Mouse (Mus musculus) midbrain, embryonic 14.5 days (tissue): ENCODE results near the gene Hdac4. TPM values are rescaled to one million over a fixed set of nuclear protein-coding genes. Genes with fewer than 3 reads are reported as not detected.
A peak's percentile ranks its signal among the peaks of the same experiment; 100 is the strongest.

Experiments
- ATAC-seq: fragments of 200-750 bp; cut with Nextera tagmentation; 2 replicates; pipeline ENCODE4 v1.8.0; 2017; ENCODE audit warnings: moderate number of reproducible peaks, moderate library complexity; ENCODE audit not compliant: low FRiP score, low TSS enrichment
- DNase-seq: peaks from one replicate; pipeline ENCODE4 v3.0.0-alpha.2; 2015
- H3K27ac ChIP-seq: fragments of 300-500 bp; sonication (generic); replicated peaks from 2 replicates; pipeline ENCODE4 v1.5.1; 2014; ENCODE audit warnings: mild to moderate bottlenecking, low read depth, low read length, moderate library complexity
- H3K27me3 ChIP-seq: fragments of 300-500 bp; sonication (generic); 2 replicates; pipeline ENCODE4 v1.6.1; 2014; ENCODE audit warnings: low read length, control low read depth, mixed read lengths; ENCODE audit not compliant: control insufficient read depth, insufficient read depth
- H3K36me3 ChIP-seq: fragments of 300-500 bp; sonication (generic); 2 replicates; pipeline ENCODE4 v1.6.1; 2014; ENCODE audit warnings: low read length, control low read depth; ENCODE audit not compliant: control insufficient read depth, insufficient read depth
- H3K4me1 ChIP-seq: fragments of 300-500 bp; sonication (generic); 2 replicates; pipeline ENCODE4 v1.6.1; 2014; ENCODE audit warnings: mild to moderate bottlenecking, antibody characterized with exemption, low read length, control low read depth; ENCODE audit not compliant: control insufficient read depth, insufficient read depth
- H3K4me2 ChIP-seq: fragments of 300-500 bp; sonication (generic); 2 replicates; pipeline ENCODE4 v1.6.1; 2014; ENCODE audit warnings: mild to moderate bottlenecking, low read length, moderate library complexity
- H3K4me3 ChIP-seq: fragments of 300-500 bp; sonication (generic); replicated peaks from 2 replicates; pipeline ENCODE4 v1.5.1; 2014; ENCODE audit warnings: low read depth, low read length
- H3K9ac ChIP-seq: fragments of 300-500 bp; sonication (generic); replicated peaks from 2 replicates; pipeline ENCODE4 v1.6.1; 2014; ENCODE audit warnings: mild to moderate bottlenecking, low read length, moderate library complexity
- H3K9me3 ChIP-seq: fragments of 300-500 bp; sonication (generic); 2 replicates; pipeline ENCODE4 v1.6.1; 2016; ENCODE audit warnings: low read length, control low read depth, mixed read lengths; ENCODE audit not compliant: control insufficient read depth
- WGBS: fragments of 180-500 bp; shearing (Covaris S2); extraction: QIAGEN DNeasy Blood & Tissue Kit; methylation state at CpG from one replicate; pipeline ENCODE4 v1.1.7; 2014; 5-methylcytosine and 5-hydroxymethylcytosine counted together
- polyA plus RNA-seq: library from polyadenylated mRNA; unstranded; fragments of >200 nt; fragmentation: Nextera tagmentation; extraction: Ambion mirVana; gene quantifications from 2 replicates; pipeline ENCODE4 v1.2.1, GENCODE M21; 2014

The Hdac4 gene
- polyA plus RNA-seq, 1 experiment from 2014 or later, result 27.0 TPM

DNA sequence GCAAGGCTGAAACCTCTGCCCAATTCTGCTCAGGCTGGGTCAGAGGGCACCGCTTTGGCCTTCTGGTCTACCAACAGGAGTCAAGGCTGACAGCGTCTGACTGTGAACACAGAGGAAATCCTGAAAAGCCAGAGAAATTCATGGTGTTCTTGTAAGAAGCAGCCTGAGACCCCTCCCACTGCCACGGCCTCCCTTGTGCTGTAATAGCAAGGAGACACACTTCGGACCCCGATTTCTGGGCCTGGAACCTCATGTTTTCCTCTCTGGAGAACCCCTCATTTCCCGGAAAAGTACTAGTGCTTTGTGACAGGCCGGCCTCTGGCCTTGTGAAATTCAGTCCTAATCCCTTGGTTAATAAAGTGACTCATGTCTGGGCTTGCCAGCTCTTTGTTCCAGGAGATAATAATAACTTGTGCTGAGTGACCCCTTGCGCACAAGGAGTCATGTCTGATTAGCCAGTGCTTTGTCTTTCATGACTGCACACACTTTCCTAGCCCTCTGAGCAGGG lies 19.7 kb upstream of the Hdac4 start:
- H3K27me3 ChIP-seq, result no peaks in the 10 kb centered on the region; the same call in 1 of the 2 replicates
- no peak overlapping the region for H3K9ac ChIP-seq
- no peak overlapping the region for H3K4me3 ChIP-seq
- H3K9me3 ChIP-seq, result peaks cover 2% of the 10 kb centered on the region; the same call in 1 of the 2 replicates
- no peak overlapping the region for H3K4me2 ChIP-seq
- WGBS, result 83% methylated on average over 8 of the region's 8 CpGs
- ATAC-seq (no peak), DNase-seq (no peak)
- peak overlapping the region; percentile 26; the same call in 1 of the 2 replicates for H3K27ac ChIP-seq
- peaks cover 17% of the 10 kb centered on the region for H3K4me1 ChIP-seq
- H3K36me3 ChIP-seq, result no peaks in the 10 kb centered on the region

DNA sequence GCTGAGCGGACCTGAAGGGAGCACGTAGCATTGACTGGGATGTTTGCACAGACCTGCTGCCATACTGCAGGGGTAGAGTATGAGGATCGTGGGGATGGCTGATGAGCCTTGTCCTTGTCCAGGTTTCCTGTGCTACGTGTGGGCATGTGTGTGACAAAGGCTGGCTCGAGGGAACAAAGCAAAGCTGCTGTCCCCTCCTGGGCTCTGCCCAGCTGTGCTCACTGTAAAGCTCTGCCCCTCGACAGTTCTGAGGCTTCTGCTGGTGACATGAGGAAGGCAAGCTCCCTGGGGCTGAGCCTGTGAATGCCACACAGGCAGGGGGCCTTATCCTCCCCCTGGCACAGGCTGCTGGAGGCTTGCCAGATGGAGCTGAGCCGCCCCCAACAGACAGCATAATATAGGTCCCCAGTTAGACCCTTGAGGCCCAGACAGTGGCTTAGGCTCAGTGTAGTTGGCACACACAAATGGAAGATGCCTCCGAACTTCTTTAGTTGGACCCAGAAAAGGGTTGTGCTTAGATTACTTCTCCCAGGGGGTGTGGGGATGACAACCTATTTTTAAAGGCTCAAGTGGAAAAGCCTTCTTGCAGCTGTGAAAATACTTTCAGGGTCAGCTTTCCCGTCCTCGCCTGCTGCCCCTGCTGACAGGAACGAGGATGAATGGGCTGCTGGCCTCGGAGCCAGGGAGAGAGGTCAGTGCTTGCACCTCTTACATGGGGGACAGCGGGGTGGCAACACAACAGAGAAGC lies 16.7 kb upstream of the Hdac4 start:
- H3K4me1 ChIP-seq, result peaks cover 23% of the 10 kb centered on the region
- no peaks in the 10 kb centered on the region for H3K36me3 ChIP-seq
- 28% methylated on average over 13 of the region's 13 CpGs for WGBS
- DNase-seq (peak; percentile 68), ATAC-seq (peak; percentile 58; the same call in 1 of the 2 replicates)
- H3K9me3 ChIP-seq, result peaks cover 2% of the 10 kb centered on the region; the same call in 1 of the 2 replicates
- no peak overlapping the region for H3K4me3 ChIP-seq
- H3K27me3 ChIP-seq, result no peaks in the 10 kb centered on the region; the same call in 1 of the 2 replicates
- H3K4me2 ChIP-seq, result no peak overlapping the region
- H3K27ac ChIP-seq, result peak overlapping the region; percentile 45
- H3K9ac ChIP-seq, result no peak overlapping the region

DNA sequence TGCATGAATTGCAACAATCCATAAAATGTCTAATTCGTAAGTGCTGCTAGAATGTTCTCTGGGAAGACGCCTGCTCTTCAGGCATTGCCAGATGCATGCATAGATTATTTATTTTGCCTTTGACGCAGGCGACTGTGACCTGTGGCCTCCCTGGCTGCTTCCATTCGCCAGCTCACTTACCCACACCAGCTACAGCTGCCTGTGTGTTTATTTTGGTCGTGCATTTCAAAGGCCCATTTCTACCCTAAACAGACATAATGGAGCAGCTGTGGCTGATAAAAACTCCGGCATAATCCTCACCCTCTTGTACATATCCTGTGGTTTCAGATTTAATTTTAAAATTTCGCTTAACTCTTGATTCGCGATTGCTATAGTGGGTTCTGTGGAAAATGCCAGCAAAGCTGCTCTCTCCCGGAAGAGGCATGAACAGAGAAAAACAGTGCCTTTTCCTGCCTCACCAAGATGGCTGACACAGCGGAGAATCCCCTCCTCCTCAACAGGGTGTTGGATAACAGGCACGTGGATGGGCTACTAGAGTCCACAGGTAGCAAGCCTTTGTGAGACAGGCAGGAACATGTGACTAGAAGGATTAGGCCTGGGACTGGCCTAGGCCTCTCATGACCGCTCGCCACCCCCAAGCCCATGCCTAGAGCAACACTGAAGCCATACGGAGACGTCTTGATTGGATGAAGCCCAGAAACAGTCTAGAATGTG lies 7.3 kb upstream of the Hdac4 start:
- no peaks in the 10 kb centered on the region for H3K27me3 ChIP-seq
- H3K4me3 ChIP-seq, result no peak overlapping the region
- no peak overlapping the region for H3K4me2 ChIP-seq
- H3K27ac ChIP-seq, result no peak overlapping the region
- no peaks in the 10 kb centered on the region for H3K9me3 ChIP-seq
- no peaks in the 10 kb centered on the region for H3K4me1 ChIP-seq
- H3K36me3 ChIP-seq, result no peaks in the 10 kb centered on the region
- ATAC-seq, result no peak
- H3K9ac ChIP-seq, result no peak overlapping the region
- DNase-seq, result no peak
- 84% methylated on average over 17 of the region's 17 CpGs for WGBS

DNA sequence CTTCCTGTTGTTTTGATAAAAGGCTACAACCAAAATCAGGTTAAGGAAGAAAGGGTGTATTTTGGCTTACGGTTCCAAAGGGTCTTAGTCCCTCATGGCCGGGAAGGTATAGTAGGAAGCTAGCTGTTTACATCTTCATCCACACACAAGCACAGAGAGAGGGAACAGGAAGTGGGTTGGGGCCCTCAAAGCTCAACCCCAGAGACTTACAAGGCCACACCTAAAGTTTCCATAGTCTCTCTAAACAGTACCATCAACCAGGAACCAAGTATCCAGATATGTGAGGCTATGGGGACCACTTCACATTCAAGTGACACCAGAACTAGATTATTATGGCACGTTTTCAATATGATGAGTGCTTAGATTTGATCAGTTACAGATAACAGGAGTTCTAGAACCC lies 5.0 kb downstream of the Hdac4 start:
- Histone ChIP-seq H3K9ac (no peak overlapping the region), H3K4me2 (no peak overlapping the region), H3K27me3 (no peaks in the 10 kb centered on the region), H3K4me3 (no peak overlapping the region), H3K9me3 (no peaks in the 10 kb centered on the region), H3K36me3 (no peaks in the 10 kb centered on the region), H3K4me1 (no peaks in the 10 kb centered on the region), H3K27ac (no peak overlapping the region)
- 84% methylated on average over 3 of the region's 3 CpGs for WGBS
- ATAC-seq (no peak), DNase-seq (no peak)

DNA sequence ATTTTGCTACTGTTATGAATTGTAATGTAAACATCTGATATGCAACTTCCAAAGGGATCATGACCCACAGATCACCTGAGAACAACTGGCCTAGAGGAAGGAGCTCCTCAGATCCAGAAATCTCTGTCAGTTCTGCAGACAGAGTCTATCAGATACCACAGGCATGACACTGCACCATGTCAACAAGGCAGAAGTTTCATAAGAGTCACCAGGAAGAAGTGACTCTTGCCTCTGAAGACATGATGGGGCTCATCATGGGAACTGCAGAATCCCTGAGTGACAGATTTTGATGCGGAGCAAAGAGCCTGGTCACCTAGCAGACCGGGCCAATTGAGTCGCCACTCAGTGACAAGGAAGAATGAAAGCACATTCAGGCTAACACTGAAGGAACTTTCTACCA lies 8.4 kb downstream of the Hdac4 start:
- Histone ChIP-seq H3K9me3 (no peaks in the 10 kb centered on the region), H3K27ac (no peak overlapping the region), H3K36me3 (no peaks in the 10 kb centered on the region), H3K27me3 (no peaks in the 10 kb centered on the region), H3K9ac (no peak overlapping the region), H3K4me1 (no peaks in the 10 kb centered on the region), H3K4me2 (no peak overlapping the region), H3K4me3 (no peak overlapping the region)
- WGBS, result 95% methylated on average over 3 of the region's 3 CpGs
- ATAC-seq (no peak), DNase-seq (no peak)

DNA sequence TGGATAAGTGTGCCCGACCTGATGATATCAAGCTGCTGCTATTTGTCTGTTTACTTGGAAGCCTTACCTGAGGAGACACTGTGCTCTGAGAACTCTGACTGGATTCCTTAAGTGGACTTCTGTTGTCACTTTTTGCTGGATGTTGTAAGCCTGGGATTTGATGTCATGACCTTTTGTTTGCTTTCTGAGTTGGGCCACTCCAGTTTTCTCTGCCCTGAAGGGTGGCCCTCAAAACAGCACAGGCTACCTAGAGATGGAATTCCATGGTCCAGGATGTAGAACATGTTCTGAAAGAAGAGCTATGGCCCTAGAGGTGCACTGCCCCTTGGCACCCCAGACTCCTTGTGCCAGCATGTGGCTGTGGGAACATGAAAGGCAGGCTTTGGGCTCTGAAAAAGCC lies 10.9 kb downstream of the Hdac4 start:
- Histone ChIP-seq H3K27ac (no peak overlapping the region), H3K4me3 (no peak overlapping the region), H3K4me2 (no peak overlapping the region), H3K9ac (no peak overlapping the region), H3K27me3 (no peaks in the 10 kb centered on the region), H3K36me3 (no peaks in the 10 kb centered on the region), H3K4me1 (0 out of 2 replicates have a peak, but pooled peaks cover 3% of the 10 kb centered on the region), H3K9me3 (no peaks in the 10 kb centered on the region)
- WGBS, result 87% methylated on average over 1 of the region's 1 CpGs
- ATAC-seq (no peak), DNase-seq (no peak)

DNA sequence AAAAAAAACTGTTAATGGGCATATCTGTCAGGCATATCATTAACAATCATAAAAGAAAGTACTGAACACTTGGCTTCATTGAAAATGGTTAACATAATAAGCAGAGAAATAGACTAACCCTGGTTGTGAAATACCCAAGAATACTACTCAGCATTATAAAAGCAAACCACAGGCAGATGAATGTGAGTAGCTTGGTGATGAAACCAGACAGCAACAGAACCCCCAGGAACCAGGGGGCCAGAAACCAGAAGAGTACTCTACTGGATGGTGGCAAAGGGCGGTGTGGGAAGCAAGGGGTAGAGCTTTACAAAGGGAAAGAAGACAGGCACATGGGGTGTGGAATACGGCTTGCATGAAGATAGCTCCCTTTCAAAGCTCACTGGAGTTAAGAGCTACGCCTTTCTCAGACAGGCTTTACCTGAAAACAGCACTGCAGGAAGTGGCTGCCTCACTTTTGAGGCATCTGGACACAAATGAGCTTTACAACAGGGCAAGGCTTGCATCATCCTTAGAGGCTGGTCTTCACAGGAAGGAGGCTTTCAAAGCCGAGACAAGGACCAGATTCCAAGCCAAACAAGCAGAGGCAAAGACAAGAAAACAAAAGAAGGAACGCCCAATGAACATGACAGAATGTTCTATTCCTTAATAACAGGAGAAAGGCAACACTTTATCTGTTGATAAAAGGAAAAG lies 12.3 kb downstream of the Hdac4 start:
- Histone ChIP-seq H3K4me3 (no peak overlapping the region), H3K4me2 (no peak overlapping the region), H3K36me3 (no peaks in the 10 kb centered on the region), H3K27ac (no peak overlapping the region), H3K9ac (no peak overlapping the region), H3K4me1 (peaks cover 12% of the 10 kb centered on the region), H3K9me3 (no peaks in the 10 kb centered on the region), H3K27me3 (no peaks in the 10 kb centered on the region)
- 79% methylated on average over 5 of the region's 5 CpGs for WGBS
- DNase-seq (no peak), ATAC-seq (no peak)

DNA sequence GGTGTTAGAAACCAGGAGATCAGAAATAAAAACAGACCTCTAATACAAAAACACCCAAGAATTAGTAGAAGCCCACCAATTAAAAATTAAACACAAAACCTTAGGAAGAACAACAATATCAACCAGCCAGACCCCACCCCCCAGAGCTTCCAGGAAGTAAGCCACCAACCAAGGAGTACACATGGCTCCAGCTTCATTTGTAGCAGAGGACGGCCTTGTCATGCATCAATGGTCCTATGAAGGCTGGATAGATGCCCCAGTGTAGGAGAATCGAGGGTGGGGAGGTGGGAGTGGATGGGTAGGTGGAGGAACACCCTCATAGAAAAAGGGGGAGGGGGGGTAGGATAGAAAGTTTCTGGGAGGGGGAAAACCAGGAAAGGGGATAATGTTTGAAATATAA lies 13.5 kb downstream of the Hdac4 start:
- no peak overlapping the region for H3K4me3 ChIP-seq
- H3K9me3 ChIP-seq, result no peaks in the 10 kb centered on the region
- no peak overlapping the region for H3K4me2 ChIP-seq
- no peaks in the 10 kb centered on the region for H3K36me3 ChIP-seq
- H3K4me1 ChIP-seq, result peaks cover 24% of the 10 kb centered on the region
- WGBS, result 34% methylated on average over 2 of the region's 2 CpGs
- ATAC-seq, result no peak
- DNase-seq, result no peak
- no peaks in the 10 kb centered on the region for H3K27me3 ChIP-seq
- H3K27ac ChIP-seq, result no peak overlapping the region
- no peak overlapping the region for H3K9ac ChIP-seq
